Mouse (Mus musculus): Measurements from ENCODE around the gene Adcy2. TPM values are rescaled to one million over a fixed set of nuclear protein-coding genes. Genes with fewer than 3 reads are reported as not detected.

The Adcy2 gene
- polyA plus RNA-seq, 2 experiments = 0.33 to 0.38 TPM

GRCm38 (mm10) chr13:68768588-68768987 is 230.8 kb downstream of the Adcy2 start:
- H3K9ac ChIP-seq (replicated peaks) = no peak overlapping the region
- no peak for TF ChIP-seq EP300 (IDR thresholded peaks at IDR 0.05; ENCODE audit: low read depth)
- no peak for TF ChIP-seq CTCF (IDR thresholded peaks at IDR 0.05; ENCODE audit: low read depth)
- DNase-seq (ENCODE audit: low read depth in 3 of 3, low spot score in 3 of 3) (no peak), ATAC-seq (ENCODE audit: insufficient read depth) (no peak)
- H3K4me2 ChIP-seq (ENCODE audit: low read depth) = no peak overlapping the region
- WGBS (ENCODE audit: insufficient replicate concordance) = 63% methylated on average over 3 of the region's 3 CpGs
- no peaks in the 10 kb centered on the region for H3K9me3 ChIP-seq (ENCODE audit: control insufficient read depth, low read length)
- no peaks in the 10 kb centered on the region for H3K36me3 ChIP-seq (replicated peaks; ENCODE audit: control insufficient read depth, insufficient read depth, low read depth)
- no peak overlapping the region for H3K27ac ChIP-seq
- H3K27me3 ChIP-seq (ENCODE audit: control insufficient read depth, insufficient read depth, low read length) = no peaks in the 10 kb centered on the region
- no peak overlapping the region for H3K4me3 ChIP-seq (ENCODE audit: insufficient read depth in 1 of 2, low read depth in 2 of 2, low read length in 2 of 2)
- no peaks in the 10 kb centered on the region for H3K4me1 ChIP-seq (replicated peaks; ENCODE audit: control insufficient read depth in 2 of 2, insufficient read depth in 2 of 2, low read length in 1 of 2)

GRCm38 (mm10) chr13:68765896-68766578 is 233.3 kb downstream of the Adcy2 start:
- Histone ChIP-seq H3K27me3 (ENCODE audit: control insufficient read depth, insufficient read depth, low read length) (no peaks in the 10 kb centered on the region), H3K4me1 (replicated peaks; ENCODE audit: control insufficient read depth in 2 of 2, insufficient read depth in 2 of 2, low read length in 1 of 2) (no peaks in the 10 kb centered on the region), H3K4me2 (ENCODE audit: low read depth) (no peak overlapping the region), H3K27ac (no peak overlapping the region), H3K9ac (replicated peaks) (no peak overlapping the region), H3K9me3 (ENCODE audit: control insufficient read depth, low read length) (no peaks in the 10 kb centered on the region), H3K4me3 (ENCODE audit: insufficient read depth in 1 of 2, low read depth in 2 of 2, low read length in 2 of 2) (no peak overlapping the region), H3K36me3 (replicated peaks; ENCODE audit: control insufficient read depth, insufficient read depth, low read depth) (no peaks in the 10 kb centered on the region)
- ATAC-seq (ENCODE audit: insufficient read depth) (no peak), DNase-seq (ENCODE audit: low read depth in 3 of 3, low spot score in 3 of 3) (no peak)
- 60% methylated on average over 8 of the region's 8 CpGs for WGBS (ENCODE audit: insufficient replicate concordance)
- no peak for TF ChIP-seq EP300 (IDR thresholded peaks at IDR 0.05; ENCODE audit: low read depth)
- no peak for TF ChIP-seq CTCF (IDR thresholded peaks at IDR 0.05; ENCODE audit: low read depth)

GRCm38 (mm10) chr13:68764614-68765013 is 234.7 kb downstream of the Adcy2 start:
- no peak for TF ChIP-seq EP300 (IDR thresholded peaks at IDR 0.05; ENCODE audit: low read depth)
- TF ChIP-seq CTCF (IDR thresholded peaks at IDR 0.05; ENCODE audit: low read depth) = no peak
- ATAC-seq (ENCODE audit: insufficient read depth) (no peak), DNase-seq (ENCODE audit: low read depth in 3 of 3, low spot score in 3 of 3) (no peak)
- H3K27me3 ChIP-seq (ENCODE audit: control insufficient read depth, insufficient read depth, low read length) = no peaks in the 10 kb centered on the region
- no peaks in the 10 kb centered on the region for H3K36me3 ChIP-seq (replicated peaks; ENCODE audit: control insufficient read depth, insufficient read depth, low read depth)
- H3K4me2 ChIP-seq (ENCODE audit: low read depth) = no peak overlapping the region
- H3K27ac ChIP-seq = no peak overlapping the region
- H3K9me3 ChIP-seq (ENCODE audit: control insufficient read depth, low read length) = no peaks in the 10 kb centered on the region
- H3K4me1 ChIP-seq (replicated peaks; ENCODE audit: control insufficient read depth in 2 of 2, insufficient read depth in 2 of 2, low read length in 1 of 2) = no peaks in the 10 kb centered on the region
- WGBS (ENCODE audit: insufficient replicate concordance) = 70% methylated on average over 3 of the region's 3 CpGs
- H3K9ac ChIP-seq (replicated peaks) = no peak overlapping the region
- H3K4me3 ChIP-seq (ENCODE audit: insufficient read depth in 1 of 2, low read depth in 2 of 2, low read length in 2 of 2) = no peak overlapping the region

GRCm38 (mm10) chr13:68749801-68750200 is 249.5 kb downstream of the Adcy2 start:
- no peaks in the 10 kb centered on the region for H3K9me3 ChIP-seq (ENCODE audit: control insufficient read depth, low read length)
- no peaks in the 10 kb centered on the region for H3K27me3 ChIP-seq (ENCODE audit: control insufficient read depth, insufficient read depth, low read length)
- no peak overlapping the region for H3K4me2 ChIP-seq (ENCODE audit: low read depth)
- TF ChIP-seq CTCF (IDR thresholded peaks at IDR 0.05; ENCODE audit: low read depth) = no peak
- no peak for TF ChIP-seq EP300 (IDR thresholded peaks at IDR 0.05; ENCODE audit: low read depth)
- ATAC-seq (ENCODE audit: insufficient read depth) (no peak), DNase-seq (ENCODE audit: low read depth in 3 of 3, low spot score in 3 of 3) (no peak)
- H3K4me1 ChIP-seq (replicated peaks; ENCODE audit: control insufficient read depth in 2 of 2, insufficient read depth in 2 of 2, low read length in 1 of 2) = no peaks in the 10 kb centered on the region
- H3K9ac ChIP-seq (replicated peaks) = no peak overlapping the region
- H3K27ac ChIP-seq = no peak overlapping the region
- H3K4me3 ChIP-seq (ENCODE audit: insufficient read depth in 1 of 2, low read depth in 2 of 2, low read length in 2 of 2) = no peak overlapping the region
- 45% methylated on average over 9 of the region's 9 CpGs for WGBS (ENCODE audit: insufficient replicate concordance)
- no peaks in the 10 kb centered on the region for H3K36me3 ChIP-seq (replicated peaks; ENCODE audit: control insufficient read depth, insufficient read depth, low read depth)

- no peak overlapping the region for H3K4me3 ChIP-seq (ENCODE audit: insufficient read depth in 1 of 2, low read depth in 2 of 2, low read length in 2 of 2)
- DNase-seq (ENCODE audit: low read depth in 3 of 3, low spot score in 3 of 3) = no peak
- no peak overlapping the region for H3K4me2 ChIP-seq (ENCODE audit: low read depth)
- no peak for ATAC-seq (ENCODE audit: insufficient read depth)
- no peaks in the 10 kb centered on the region for H3K27me3 ChIP-seq (ENCODE audit: control insufficient read depth, insufficient read depth, low read length)
- no peaks in the 10 kb centered on the region for H3K36me3 ChIP-seq (replicated peaks; ENCODE audit: control insufficient read depth, insufficient read depth, low read depth)
- no peaks in the 10 kb centered on the region for H3K4me1 ChIP-seq (replicated peaks; ENCODE audit: control insufficient read depth in 2 of 2, insufficient read depth in 2 of 2, low read length in 1 of 2)
- H3K9me3 ChIP-seq (ENCODE audit: control insufficient read depth, low read length) = no peaks in the 10 kb centered on the region
- no peak overlapping the region for H3K27ac ChIP-seq
- no peak for TF ChIP-seq CTCF (IDR thresholded peaks at IDR 0.05; ENCODE audit: low read depth)
- H3K9ac ChIP-seq (replicated peaks) = no peak overlapping the region
- WGBS (ENCODE audit: insufficient replicate concordance) = 53% methylated on average over 2 of the region's 2 CpGs
Measured at GRCm38 (mm10) chr13:68749370-68749769, 250.0 kb downstream of the Adcy2 start.

Data from liver, embryonic 14.5 days (tissue).